Mouse (Mus musculus): ENCODE measurements around the gene Ptpre. TPM values are rescaled to one million over a fixed set of nuclear protein-coding genes. Genes with fewer than 3 reads are reported as not detected.
"Not testable (repeated sequence)": the region's sequence is repeated elsewhere in the genome, so short reads cannot be mapped to it uniquely, and the experiment has no call there.

The Ptpre gene
- total RNA-seq, 4 experiments from 2014 or later, result 6.9 to 12.3 (median 9.7) TPM

- no peak for DNase-seq
These were observed 158.8 kb downstream of the Ptpre start for GRCm38 (mm10) chr7:135696127-135696526.

- DNase-seq, result not testable (repeated sequence)
These were observed 159.9 kb downstream of the Ptpre start for GRCm38 (mm10) chr7:135697021-135697740.

- no peak for DNase-seq
These were observed 161.1 kb downstream of the Ptpre start for GRCm38 (mm10) chr7:135698362-135698761.

- DNase-seq, result not testable (repeated sequence)
These were observed 162.1 kb downstream of the Ptpre start for GRCm38 (mm10) chr7:135699351-135699750.

GRCm38 (mm10) chr7:135703600-135704148, 166.4 kb downstream of the Ptpre start:
- no peak for DNase-seq

GRCm38 (mm10) chr7:135704251-135704650, 167.0 kb downstream of the Ptpre start:
- DNase-seq, result no peak

GRCm38 (mm10) chr7:135705083-135705482, 167.8 kb downstream of the Ptpre start:
- no peak for DNase-seq

GRCm38 (mm10) chr7:135705753-135706152, 168.5 kb downstream of the Ptpre start:
- DNase-seq, result no peak

- DNase-seq, result no peak
These were observed 173.4 kb downstream of the Ptpre start for GRCm38 (mm10) chr7:135710702-135711101.

- DNase-seq, result no peak
These were observed 175.3 kb downstream of the Ptpre start for GRCm38 (mm10) chr7:135712534-135712933.

GRCm38 (mm10) chr7:135713326-135713725, 176.0 kb downstream of the Ptpre start:
- no peak for DNase-seq

- DNase-seq, result no peak
These were observed 177.9 kb downstream of the Ptpre start for GRCm38 (mm10) chr7:135715166-135715565.

GRCm38 (mm10) chr7:135715642-135716444, 178.6 kb downstream of the Ptpre start, which contains the start of gene Mki67:
Gene Mki67, minus strand, starts transcription at chr7:135716361.
- peak; percentile 8 for DNase-seq

- peak; percentile 81 for DNase-seq
These were observed 179.2 kb downstream of the Ptpre start for GRCm38 (mm10) chr7:135716445-135716877.

GRCm38 (mm10) chr7:135716968-135717557, 179.8 kb downstream of the Ptpre start:
- no peak for DNase-seq

GRCm38 (mm10) chr7:135721436-135721992, 184.2 kb downstream of the Ptpre start:
- DNase-seq, result no peak

- DNase-seq, result no peak
These were observed 184.9 kb downstream of the Ptpre start for GRCm38 (mm10) chr7:135722011-135722838.

- no peak for DNase-seq
These were observed 186.5 kb downstream of the Ptpre start for GRCm38 (mm10) chr7:135723672-135724341.

- DNase-seq, result no peak
These were observed 189.4 kb downstream of the Ptpre start for GRCm38 (mm10) chr7:135726707-135727106.

GRCm38 (mm10) chr7:135728038-135728437, 190.8 kb downstream of the Ptpre start:
- DNase-seq, result no peak

GRCm38 (mm10) chr7:135734379-135734778, 197.1 kb downstream of the Ptpre start:
- no peak for DNase-seq

Measured in adrenal gland, adult 8-10 months (tissue).